Mouse (Mus musculus): ENCODE data around the gene Nr1d1. TPM values are rescaled to one million over a fixed set of nuclear protein-coding genes. Genes with fewer than 3 reads are reported as not detected.
A peak's percentile ranks its signal among the peaks of the same experiment; 100 is the strongest.

The Nr1d1 gene
- polyA plus RNA-seq, 1 experiment, result 7.4 TPM

DNA sequence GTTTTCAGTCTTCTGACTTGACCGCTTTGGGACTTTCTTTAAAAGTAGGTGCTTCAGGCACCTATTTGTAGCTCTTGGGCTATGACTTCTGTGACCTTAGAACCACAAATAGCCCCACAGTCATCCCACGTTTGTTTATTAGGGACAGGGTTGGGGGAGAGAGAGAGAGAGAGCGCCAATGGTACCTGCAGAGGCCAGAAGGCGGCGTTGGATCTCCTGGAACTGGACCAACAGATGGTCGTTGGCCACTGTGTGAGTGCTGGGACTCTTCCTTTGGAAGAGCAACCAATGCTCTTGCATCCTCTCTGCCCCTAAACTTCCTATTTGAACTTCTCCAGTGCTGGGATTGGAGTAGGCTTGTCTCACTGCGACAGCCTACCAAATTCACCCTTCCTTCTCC, 12.1 kb upstream of the Nr1d1 start:
- TF ChIP-seq CTCF (IDR thresholded peaks at IDR 0.05; ENCODE audit: low read depth, low read length), result no peak
- TF ChIP-seq POLR2A (IDR thresholded peaks at IDR 0.05; ENCODE audit: insufficient read depth, low read length), result no peak
- no peak for TF ChIP-seq EP300 (IDR thresholded peaks at IDR 0.05; ENCODE audit: insufficient read depth, low read depth, low read length)
- H3K9me3 ChIP-seq (replicated peaks; ENCODE audit: control insufficient read depth, insufficient read depth, low read length, poor library complexity, severe bottlenecking), result no peaks in the 10 kb centered on the region
- peak overlapping the region; percentile 36; the same call in 1 of the 2 replicates for H3K27ac ChIP-seq (ENCODE audit: insufficient read depth, low read length)
- peaks cover 6% of the 10 kb centered on the region for H3K4me1 ChIP-seq (ENCODE audit: control insufficient read depth, insufficient read depth, low read length)
- H3K4me3 ChIP-seq (ENCODE audit: low read depth, low read length), result no peak overlapping the region
- H3K9ac ChIP-seq (ENCODE audit: low read depth, poor library complexity, severe bottlenecking), result no peak overlapping the region
- no peaks in the 10 kb centered on the region for H3K27me3 ChIP-seq (ENCODE audit: control insufficient read depth, insufficient read depth, low read length, poor library complexity, severe bottlenecking)
- no peaks in the 10 kb centered on the region for H3K36me3 ChIP-seq (ENCODE audit: control insufficient read depth, insufficient read depth, low read length, poor library complexity, severe bottlenecking)

DNA sequence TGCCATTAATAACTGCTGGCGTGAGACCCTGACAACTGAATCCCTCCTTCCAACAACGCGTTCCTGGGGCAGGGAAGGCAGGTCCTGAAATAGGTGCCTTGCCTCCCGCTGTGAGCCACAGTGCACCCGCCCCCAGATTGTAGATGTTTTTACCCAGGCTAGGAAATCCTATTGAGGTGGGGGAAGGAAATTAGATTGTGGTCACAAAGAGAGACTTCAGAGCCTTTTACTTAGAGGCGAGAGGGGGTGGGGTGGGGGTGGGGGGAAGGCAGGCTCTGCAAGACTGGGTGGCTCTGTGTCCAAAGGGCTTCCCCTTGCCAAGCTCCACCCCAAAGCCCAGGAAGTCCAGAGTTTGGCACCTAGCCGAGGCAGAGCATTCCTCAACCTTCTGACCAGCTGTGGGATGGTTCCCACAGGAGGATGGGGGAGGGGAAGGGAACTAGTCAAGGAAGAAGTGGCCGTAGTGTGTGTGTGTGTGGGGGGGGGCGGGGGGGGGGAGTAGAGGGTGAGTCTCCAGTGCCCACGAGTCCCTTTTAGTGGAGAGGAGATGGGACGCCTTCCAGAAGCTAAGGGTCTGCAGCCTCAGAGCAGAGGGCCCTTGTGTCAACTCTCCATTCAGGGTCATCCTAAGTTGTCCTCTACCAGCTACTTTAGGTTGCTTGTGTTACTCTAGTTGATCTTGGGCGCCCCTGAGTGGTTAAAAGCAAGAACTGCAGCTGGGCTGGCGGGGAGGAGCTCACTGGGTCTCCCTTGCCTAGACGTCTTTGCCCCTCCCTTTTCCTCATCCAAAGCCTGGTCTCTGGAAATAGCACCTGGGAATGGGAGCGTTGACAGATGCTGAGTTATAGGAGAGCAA, 11.5 kb upstream of the Nr1d1 start:
- H3K4me3 ChIP-seq (ENCODE audit: low read depth, low read length), result no peak overlapping the region
- H3K27ac ChIP-seq (ENCODE audit: insufficient read depth, low read length), result 0 out of 2 replicates have a peak overlapping the region, but pooled peaks have one; percentile 22
- peaks cover 8% of the 10 kb centered on the region for H3K4me1 ChIP-seq (ENCODE audit: control insufficient read depth, insufficient read depth, low read length)
- H3K9ac ChIP-seq (ENCODE audit: low read depth, poor library complexity, severe bottlenecking), result 0 out of 2 replicates have a peak overlapping the region, but pooled peaks have one; percentile 32
- no peaks in the 10 kb centered on the region for H3K36me3 ChIP-seq (ENCODE audit: control insufficient read depth, insufficient read depth, low read length, poor library complexity, severe bottlenecking)
- TF ChIP-seq CTCF (IDR thresholded peaks at IDR 0.05; ENCODE audit: low read depth, low read length), result peak; percentile 85
- no peak for TF ChIP-seq POLR2A (IDR thresholded peaks at IDR 0.05; ENCODE audit: insufficient read depth, low read length)
- H3K9me3 ChIP-seq (replicated peaks; ENCODE audit: control insufficient read depth, insufficient read depth, low read length, poor library complexity, severe bottlenecking), result no peaks in the 10 kb centered on the region
- no peaks in the 10 kb centered on the region for H3K27me3 ChIP-seq (ENCODE audit: control insufficient read depth, insufficient read depth, low read length, poor library complexity, severe bottlenecking)

DNA sequence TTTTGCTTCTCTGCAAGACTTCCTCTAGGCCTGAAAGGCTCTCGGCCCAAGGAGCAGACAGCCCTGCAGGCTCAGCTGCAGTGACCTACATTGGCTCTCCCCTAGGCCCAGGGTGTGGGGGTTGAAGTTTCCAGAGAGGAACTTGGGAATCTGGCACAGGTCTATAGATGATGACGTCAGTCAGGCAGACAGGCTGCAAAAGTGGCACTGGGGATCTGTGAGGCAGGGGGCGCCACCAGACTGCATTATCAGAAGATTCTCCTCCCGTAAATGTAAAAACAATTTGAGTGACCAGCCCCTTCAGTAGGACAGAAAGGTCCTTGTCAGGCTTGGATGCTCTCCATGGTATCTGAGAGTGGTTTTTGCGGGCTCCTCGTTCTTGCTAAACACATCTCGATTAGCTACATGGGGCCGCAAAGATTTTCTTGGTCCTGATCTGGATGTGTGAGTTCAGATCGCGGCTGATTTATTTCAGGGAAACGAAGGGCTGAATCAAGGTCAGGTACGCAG, 10.7 kb upstream of the Nr1d1 start:
- Histone ChIP-seq H3K9me3 (replicated peaks; ENCODE audit: control insufficient read depth, insufficient read depth, low read length, poor library complexity, severe bottlenecking) (no peaks in the 10 kb centered on the region), H3K4me3 (ENCODE audit: low read depth, low read length) (no peak overlapping the region), H3K36me3 (ENCODE audit: control insufficient read depth, insufficient read depth, low read length, poor library complexity, severe bottlenecking) (no peaks in the 10 kb centered on the region), H3K9ac (ENCODE audit: low read depth, poor library complexity, severe bottlenecking) (0 out of 2 replicates have a peak overlapping the region, but pooled peaks have one; percentile 32), H3K27ac (ENCODE audit: insufficient read depth, low read length) (0 out of 2 replicates have a peak overlapping the region, but pooled peaks have one; percentile 22), H3K4me1 (ENCODE audit: control insufficient read depth, insufficient read depth, low read length) (peaks cover 8% of the 10 kb centered on the region), H3K27me3 (ENCODE audit: control insufficient read depth, insufficient read depth, low read length, poor library complexity, severe bottlenecking) (no peaks in the 10 kb centered on the region)
- TF ChIP-seq EP300 (IDR thresholded peaks at IDR 0.05; ENCODE audit: insufficient read depth, low read depth, low read length) (no peak), CTCF (IDR thresholded peaks at IDR 0.05; ENCODE audit: low read depth, low read length) (peak; percentile 42)

DNA sequence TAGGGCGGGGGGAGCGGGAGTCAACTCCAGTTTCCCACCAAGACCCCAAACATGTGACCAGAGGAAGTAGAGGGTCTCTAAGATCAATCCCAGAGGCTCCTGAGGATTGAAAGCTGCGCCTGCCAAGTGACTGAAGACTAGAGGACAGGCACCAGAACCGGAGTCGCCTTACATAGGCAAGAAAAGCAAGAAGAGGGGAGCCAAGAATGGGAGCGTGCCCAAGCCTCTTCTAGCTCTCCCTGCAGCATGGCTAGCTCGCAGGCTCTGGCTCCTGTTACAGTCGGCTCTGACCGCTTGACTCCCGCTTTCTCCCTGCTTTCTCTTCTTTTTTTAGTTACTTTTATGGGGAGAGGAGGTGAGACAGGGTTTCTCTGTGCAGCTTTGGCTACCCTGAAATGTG, 10.1 kb upstream of the Nr1d1 start:
- Histone ChIP-seq H3K9ac (ENCODE audit: low read depth, poor library complexity, severe bottlenecking) (no peak overlapping the region), H3K4me1 (ENCODE audit: control insufficient read depth, insufficient read depth, low read length) (peaks cover 8% of the 10 kb centered on the region), H3K27ac (ENCODE audit: insufficient read depth, low read length) (no peak overlapping the region)

DNA sequence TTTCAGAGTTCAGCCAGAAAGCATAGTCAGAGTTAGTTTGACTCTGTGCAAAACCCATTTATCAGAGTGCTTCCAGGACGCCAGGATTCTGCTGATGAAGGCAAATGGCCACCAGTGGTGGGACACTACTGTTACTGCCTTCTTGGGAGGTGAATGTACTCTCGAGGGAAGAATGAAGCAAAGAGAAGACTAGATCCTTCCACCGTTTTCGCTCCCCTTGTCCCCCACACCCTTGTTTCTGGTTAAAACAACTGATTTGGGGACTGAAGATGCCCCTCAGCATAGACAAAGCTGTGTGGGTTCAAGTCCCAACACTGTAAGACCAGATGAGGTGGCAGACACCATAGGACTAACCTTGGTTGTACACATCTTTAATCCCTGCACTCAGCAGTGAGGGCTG, 9.0 kb upstream of the Nr1d1 start:
- no peaks in the 10 kb centered on the region for H3K9me3 ChIP-seq (replicated peaks; ENCODE audit: control insufficient read depth, insufficient read depth, low read length, poor library complexity, severe bottlenecking)
- H3K4me3 ChIP-seq (ENCODE audit: low read depth, low read length), result no peak overlapping the region
- H3K9ac ChIP-seq (ENCODE audit: low read depth, poor library complexity, severe bottlenecking), result 0 out of 2 replicates have a peak overlapping the region, but pooled peaks have one; percentile 5
- no peaks in the 10 kb centered on the region for H3K36me3 ChIP-seq (ENCODE audit: control insufficient read depth, insufficient read depth, low read length, poor library complexity, severe bottlenecking)
- TF ChIP-seq POLR2A (IDR thresholded peaks at IDR 0.05; ENCODE audit: insufficient read depth, low read length), result no peak
- TF ChIP-seq EP300 (IDR thresholded peaks at IDR 0.05; ENCODE audit: insufficient read depth, low read depth, low read length), result no peak
- TF ChIP-seq CTCF (IDR thresholded peaks at IDR 0.05; ENCODE audit: low read depth, low read length), result no peak
- no peaks in the 10 kb centered on the region for H3K27me3 ChIP-seq (ENCODE audit: control insufficient read depth, insufficient read depth, low read length, poor library complexity, severe bottlenecking)
- H3K4me1 ChIP-seq (ENCODE audit: control insufficient read depth, insufficient read depth, low read length), result peaks cover 8% of the 10 kb centered on the region
- no peak overlapping the region for H3K27ac ChIP-seq (ENCODE audit: insufficient read depth, low read length)

More for the DNA sequence above, 10.1 kb upstream of the Nr1d1 start:
- TF ChIP-seq POLR2A (IDR thresholded peaks at IDR 0.05; ENCODE audit: insufficient read depth, low read length), result no peak
- TF ChIP-seq EP300 (IDR thresholded peaks at IDR 0.05; ENCODE audit: insufficient read depth, low read depth, low read length), result no peak
- no peak for TF ChIP-seq CTCF (IDR thresholded peaks at IDR 0.05; ENCODE audit: low read depth, low read length)
- H3K9me3 ChIP-seq (replicated peaks; ENCODE audit: control insufficient read depth, insufficient read depth, low read length, poor library complexity, severe bottlenecking), result no peaks in the 10 kb centered on the region
- H3K4me3 ChIP-seq (ENCODE audit: low read depth, low read length), result no peak overlapping the region
- H3K36me3 ChIP-seq (ENCODE audit: control insufficient read depth, insufficient read depth, low read length, poor library complexity, severe bottlenecking), result no peaks in the 10 kb centered on the region
- no peaks in the 10 kb centered on the region for H3K27me3 ChIP-seq (ENCODE audit: control insufficient read depth, insufficient read depth, low read length, poor library complexity, severe bottlenecking)

DNA sequence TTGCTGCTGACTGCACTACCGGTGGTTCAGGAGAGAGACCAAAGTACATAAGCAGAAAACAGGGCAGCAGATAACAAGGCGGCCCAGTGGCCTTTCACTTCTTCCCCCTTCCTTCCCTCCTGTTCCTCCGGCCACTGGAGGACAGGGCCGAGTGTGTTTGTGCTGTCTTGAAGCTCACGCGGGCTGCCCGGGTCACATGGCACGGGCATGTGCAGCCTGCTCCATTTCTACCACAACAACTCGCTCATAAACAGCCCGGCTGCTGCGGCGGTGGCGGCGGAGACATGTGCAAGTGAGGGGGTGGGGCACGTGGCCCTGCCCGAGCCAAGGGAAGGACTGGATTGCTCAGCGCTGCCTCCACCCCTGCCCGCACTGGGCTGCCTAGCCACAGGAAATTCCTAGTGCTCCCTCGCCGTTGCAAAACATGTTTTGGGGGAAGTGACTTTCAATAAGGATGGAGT, 8.1 kb upstream of the Nr1d1 start:
- TF ChIP-seq EP300 (IDR thresholded peaks at IDR 0.05; ENCODE audit: insufficient read depth, low read depth, low read length) (no peak), CTCF (IDR thresholded peaks at IDR 0.05; ENCODE audit: low read depth, low read length) (no peak), POLR2A (IDR thresholded peaks at IDR 0.05; ENCODE audit: insufficient read depth, low read length) (no peak)
- peaks cover 8% of the 10 kb centered on the region for H3K4me1 ChIP-seq (ENCODE audit: control insufficient read depth, insufficient read depth, low read length)

More for the DNA sequence above, 8.1 kb upstream of the Nr1d1 start:
- Histone ChIP-seq H3K4me3 (ENCODE audit: low read depth, low read length) (peak overlapping the region; percentile 7), H3K9me3 (replicated peaks; ENCODE audit: control insufficient read depth, insufficient read depth, low read length, poor library complexity, severe bottlenecking) (no peaks in the 10 kb centered on the region), H3K27ac (ENCODE audit: insufficient read depth, low read length) (peak overlapping the region; percentile 15; the same call in 1 of the 2 replicates), H3K36me3 (ENCODE audit: control insufficient read depth, insufficient read depth, low read length, poor library complexity, severe bottlenecking) (no peaks in the 10 kb centered on the region), H3K27me3 (ENCODE audit: control insufficient read depth, insufficient read depth, low read length, poor library complexity, severe bottlenecking) (no peaks in the 10 kb centered on the region), H3K9ac (ENCODE audit: low read depth, poor library complexity, severe bottlenecking) (peak overlapping the region; percentile 5)
